Mouse (Mus musculus): ENCODE measurements around the gene Ccdc152. TPM values are rescaled to one million over a fixed set of nuclear protein-coding genes. Genes with fewer than 3 reads are reported as not detected.
A peak's percentile ranks its signal among the peaks of the same experiment; 100 is the strongest.

The Ccdc152 gene
- polyA plus RNA-seq, 1 experiment from 2014 or later, result 0.58 TPM

DNA sequence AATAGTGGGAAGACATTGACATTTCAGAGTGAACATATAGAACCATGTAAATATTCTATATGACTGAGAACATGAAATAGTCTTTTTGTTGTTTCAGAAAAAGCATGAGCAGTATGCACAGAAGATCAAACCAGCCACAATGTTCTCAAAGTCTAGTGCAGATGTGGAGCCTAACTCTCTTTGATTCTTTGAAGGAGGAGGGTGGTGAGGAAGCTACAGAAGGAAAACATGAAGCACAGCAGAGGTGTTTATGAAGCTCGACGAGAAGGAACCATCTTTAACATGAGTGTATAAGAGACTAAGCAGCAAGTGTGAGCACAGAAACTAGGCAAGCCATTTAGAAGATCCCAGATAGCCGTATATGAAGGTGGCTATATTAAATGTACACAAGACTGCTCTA, 6.5 kb upstream of the Ccdc152 start:
- Histone ChIP-seq H3K27me3 (ENCODE audit: insufficient read depth, low read length) (no peaks in the 10 kb centered on the region), H3K9ac (ENCODE audit: low read depth, low read length) (no peak overlapping the region), H3K4me2 (ENCODE audit: low read length) (no peak overlapping the region), H3K4me3 (replicated peaks; ENCODE audit: low read depth, low read length) (no peak overlapping the region), H3K4me1 (replicated peaks; ENCODE audit: insufficient read depth, low read length) (no peaks in the 10 kb centered on the region), H3K9me3 (replicated peaks; ENCODE audit: low read length) (no peaks in the 10 kb centered on the region), H3K36me3 (ENCODE audit: insufficient read depth, low read length) (no peaks in the 10 kb centered on the region), H3K27ac (no peak overlapping the region)
- no peak for DNase-seq (ENCODE audit: low spot score)
- TF ChIP-seq CTCF (IDR thresholded peaks at IDR 0.05; ENCODE audit: low read depth), result no peak
- WGBS, result 90% methylated on average over 3 of the region's 3 CpGs
- ATAC-seq (replicated peaks; ENCODE audit: low FRiP score, low read depth), result no peak

DNA sequence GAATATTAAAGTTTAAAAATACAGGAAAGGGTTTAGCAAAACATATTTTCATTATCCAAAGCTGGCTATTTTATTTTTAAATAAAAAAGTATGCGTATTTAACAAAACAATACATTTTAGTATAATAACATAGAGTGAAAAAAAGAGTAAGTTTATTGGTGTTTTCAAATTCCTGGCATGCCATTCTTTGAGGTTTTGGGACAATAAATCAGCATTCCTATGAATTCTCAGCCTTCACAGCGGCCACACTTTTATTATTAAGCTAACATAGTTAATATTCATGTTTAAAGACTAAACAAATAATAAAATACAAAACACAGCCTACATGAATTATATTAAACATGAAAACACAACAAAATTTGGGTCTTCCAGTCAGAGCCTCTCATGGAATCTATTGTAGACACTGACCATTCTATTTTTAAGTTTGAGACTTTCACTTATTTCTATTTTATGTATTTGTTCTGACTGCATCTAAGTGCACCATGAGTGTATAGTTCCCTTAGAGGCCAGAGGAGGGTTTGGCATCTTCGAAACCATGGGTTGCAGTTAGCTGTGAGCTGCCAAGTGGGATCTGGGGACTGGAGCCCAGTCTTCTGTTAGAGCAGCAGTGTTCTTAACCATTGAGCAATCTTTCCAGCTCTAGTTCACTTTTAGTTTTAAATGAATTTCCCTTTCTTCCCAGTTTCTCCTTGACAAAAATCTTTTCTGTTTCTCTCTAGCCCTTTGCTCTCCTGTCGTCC, 2.8 kb downstream of the Ccdc152 start:
- no peak for ATAC-seq (replicated peaks; ENCODE audit: low FRiP score, low read depth)
- H3K4me1 ChIP-seq (replicated peaks; ENCODE audit: insufficient read depth, low read length), result no peaks in the 10 kb centered on the region
- H3K9ac ChIP-seq (ENCODE audit: low read depth, low read length), result no peak overlapping the region
- H3K9me3 ChIP-seq (replicated peaks; ENCODE audit: low read length), result no peaks in the 10 kb centered on the region
- no peaks in the 10 kb centered on the region for H3K36me3 ChIP-seq (ENCODE audit: insufficient read depth, low read length)
- H3K4me2 ChIP-seq (ENCODE audit: low read length), result no peak overlapping the region
- DNase-seq (ENCODE audit: low spot score), result peak; percentile 62
- no peak overlapping the region for H3K4me3 ChIP-seq (replicated peaks; ENCODE audit: low read depth, low read length)
- no peak for TF ChIP-seq CTCF (IDR thresholded peaks at IDR 0.05; ENCODE audit: low read depth)
- WGBS, result 59% methylated on average over 4 of the region's 4 CpGs
- no peaks in the 10 kb centered on the region for H3K27me3 ChIP-seq (ENCODE audit: insufficient read depth, low read length)
- H3K27ac ChIP-seq, result no peak overlapping the region

DNA sequence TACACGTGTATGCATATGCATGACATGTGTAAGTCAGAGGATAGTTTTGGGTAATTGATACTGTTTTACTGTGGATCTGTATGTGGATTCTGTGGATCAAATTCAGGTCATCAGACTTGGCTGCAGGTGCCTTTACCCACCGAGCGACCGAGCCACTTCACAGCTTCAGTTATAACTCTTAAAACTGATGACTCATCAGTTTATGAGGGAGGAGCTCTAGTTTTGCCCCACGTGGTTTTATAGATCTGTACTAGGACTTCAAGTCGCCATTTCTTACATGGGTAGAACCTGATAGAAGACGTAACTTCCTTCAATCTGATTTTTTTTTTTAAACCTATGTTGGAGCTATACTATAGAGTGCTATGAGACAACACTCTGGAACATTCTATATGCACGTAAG, 5.7 kb downstream of the Ccdc152 start:
- no peak for DNase-seq (ENCODE audit: low spot score)
- no peak for TF ChIP-seq CTCF (IDR thresholded peaks at IDR 0.05; ENCODE audit: low read depth)
- no peak for ATAC-seq (replicated peaks; ENCODE audit: low FRiP score, low read depth)
- H3K9ac ChIP-seq (ENCODE audit: low read depth, low read length), result no peak overlapping the region
- H3K9me3 ChIP-seq (replicated peaks; ENCODE audit: low read length), result no peaks in the 10 kb centered on the region
- no peak overlapping the region for H3K27ac ChIP-seq
- H3K36me3 ChIP-seq (ENCODE audit: insufficient read depth, low read length), result no peaks in the 10 kb centered on the region
- H3K27me3 ChIP-seq (ENCODE audit: insufficient read depth, low read length), result no peaks in the 10 kb centered on the region
- 72% methylated on average over 8 of the region's 8 CpGs for WGBS
- H3K4me1 ChIP-seq (replicated peaks; ENCODE audit: insufficient read depth, low read length), result no peaks in the 10 kb centered on the region
- H3K4me3 ChIP-seq (replicated peaks; ENCODE audit: low read depth, low read length), result no peak overlapping the region
- no peak overlapping the region for H3K4me2 ChIP-seq (ENCODE audit: low read length)

DNA sequence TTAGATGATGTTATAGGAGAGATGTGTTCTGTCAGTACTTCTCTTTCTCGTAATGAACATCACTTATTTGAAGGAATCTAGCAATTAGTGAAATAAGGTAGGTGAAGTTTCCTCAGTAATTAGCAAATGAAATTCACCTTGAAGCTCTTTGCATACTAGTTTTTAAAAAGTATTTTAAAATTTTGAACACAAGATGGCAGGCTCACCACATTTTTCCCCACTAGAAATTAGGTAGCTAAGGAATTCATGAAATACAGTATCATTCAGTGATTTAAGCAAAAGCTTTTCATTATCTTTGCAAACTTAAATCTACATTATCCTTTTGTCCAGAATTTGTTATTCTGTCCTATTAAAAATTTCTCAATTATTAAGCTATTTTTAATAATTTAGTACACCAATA, 7.3 kb downstream of the Ccdc152 start:
- ATAC-seq (replicated peaks; ENCODE audit: low FRiP score, low read depth) (no peak), DNase-seq (ENCODE audit: low spot score) (peak; percentile 61)
- Histone ChIP-seq H3K4me3 (replicated peaks; ENCODE audit: low read depth, low read length) (no peak overlapping the region), H3K9ac (ENCODE audit: low read depth, low read length) (no peak overlapping the region), H3K27ac (no peak overlapping the region), H3K4me1 (replicated peaks; ENCODE audit: insufficient read depth, low read length) (no peaks in the 10 kb centered on the region), H3K36me3 (ENCODE audit: insufficient read depth, low read length) (no peaks in the 10 kb centered on the region), H3K9me3 (replicated peaks; ENCODE audit: low read length) (no peaks in the 10 kb centered on the region), H3K27me3 (ENCODE audit: insufficient read depth, low read length) (no peaks in the 10 kb centered on the region), H3K4me2 (ENCODE audit: low read length) (no peak overlapping the region)
- WGBS, result 84% methylated on average over 1 of the region's 1 CpGs
- peak; percentile 56 for TF ChIP-seq CTCF (IDR thresholded peaks at IDR 0.05; ENCODE audit: low read depth)

DNA sequence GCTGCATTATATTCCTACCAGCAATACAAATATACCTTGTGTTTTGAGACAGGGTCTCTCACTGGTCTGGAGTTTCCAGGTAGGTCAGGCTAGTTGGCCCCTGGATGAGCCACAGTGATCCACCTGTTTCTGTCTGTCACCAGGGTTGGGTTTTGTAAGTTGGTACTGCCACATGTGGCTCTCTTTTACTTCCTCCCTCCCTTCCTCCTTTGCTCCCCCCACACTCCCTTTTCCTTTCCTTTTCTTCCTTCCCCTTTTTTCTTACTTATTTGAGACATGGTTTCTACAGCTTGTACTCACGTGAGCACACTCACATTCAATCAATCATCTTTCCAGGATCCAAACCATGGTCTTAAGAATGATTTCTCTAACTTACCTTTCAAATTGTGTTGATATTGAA, 9.8 kb downstream of the Ccdc152 start:
- Histone ChIP-seq H3K4me3 (replicated peaks; ENCODE audit: low read depth, low read length) (no peak overlapping the region), H3K4me1 (replicated peaks; ENCODE audit: insufficient read depth, low read length) (no peaks in the 10 kb centered on the region), H3K27ac (no peak overlapping the region), H3K4me2 (ENCODE audit: low read length) (no peak overlapping the region), H3K9ac (ENCODE audit: low read depth, low read length) (no peak overlapping the region), H3K27me3 (ENCODE audit: insufficient read depth, low read length) (no peaks in the 10 kb centered on the region), H3K9me3 (replicated peaks; ENCODE audit: low read length) (no peaks in the 10 kb centered on the region), H3K36me3 (ENCODE audit: insufficient read depth, low read length) (no peaks in the 10 kb centered on the region)
- TF ChIP-seq CTCF (IDR thresholded peaks at IDR 0.05; ENCODE audit: low read depth), result no peak
- ATAC-seq (replicated peaks; ENCODE audit: low FRiP score, low read depth) (no peak), DNase-seq (ENCODE audit: low spot score) (no peak)
- WGBS, result 58% methylated on average over 1 of the region's 1 CpGs

DNA sequence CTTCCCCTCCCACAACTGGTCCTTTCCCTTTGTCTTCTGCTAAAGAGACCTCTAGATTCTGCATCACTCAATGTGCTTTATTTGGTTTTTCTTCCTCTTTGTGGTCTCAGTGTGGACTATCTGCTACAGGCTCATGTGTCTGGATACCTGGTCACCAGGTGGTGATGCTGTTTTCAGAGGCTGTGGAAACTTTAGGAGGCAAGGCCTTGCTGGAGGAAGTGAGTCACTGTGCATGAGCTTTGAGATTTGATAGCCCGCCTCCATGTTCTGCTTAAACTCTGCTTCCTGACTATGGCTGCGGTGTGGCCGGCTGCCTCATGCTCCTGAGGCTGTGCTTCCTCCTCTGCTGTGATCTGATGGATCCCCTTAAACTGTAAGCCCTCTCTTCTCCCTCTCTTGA, 12.9 kb downstream of the Ccdc152 start:
- no peak for TF ChIP-seq CTCF (IDR thresholded peaks at IDR 0.05; ENCODE audit: low read depth)
- H3K9ac ChIP-seq (ENCODE audit: low read depth, low read length), result no peak overlapping the region
- no peak overlapping the region for H3K4me3 ChIP-seq (replicated peaks; ENCODE audit: low read depth, low read length)
- no peak overlapping the region for H3K27ac ChIP-seq
- H3K27me3 ChIP-seq (ENCODE audit: insufficient read depth, low read length), result no peaks in the 10 kb centered on the region
- 92% methylated on average over 3 of the region's 3 CpGs for WGBS
- no peak overlapping the region for H3K4me2 ChIP-seq (ENCODE audit: low read length)
- no peaks in the 10 kb centered on the region for H3K36me3 ChIP-seq (ENCODE audit: insufficient read depth, low read length)
- ATAC-seq (replicated peaks; ENCODE audit: low FRiP score, low read depth), result no peak
- no peak for DNase-seq (ENCODE audit: low spot score)
- no peaks in the 10 kb centered on the region for H3K4me1 ChIP-seq (replicated peaks; ENCODE audit: insufficient read depth, low read length)
- H3K9me3 ChIP-seq (replicated peaks; ENCODE audit: low read length), result no peaks in the 10 kb centered on the region

DNA sequence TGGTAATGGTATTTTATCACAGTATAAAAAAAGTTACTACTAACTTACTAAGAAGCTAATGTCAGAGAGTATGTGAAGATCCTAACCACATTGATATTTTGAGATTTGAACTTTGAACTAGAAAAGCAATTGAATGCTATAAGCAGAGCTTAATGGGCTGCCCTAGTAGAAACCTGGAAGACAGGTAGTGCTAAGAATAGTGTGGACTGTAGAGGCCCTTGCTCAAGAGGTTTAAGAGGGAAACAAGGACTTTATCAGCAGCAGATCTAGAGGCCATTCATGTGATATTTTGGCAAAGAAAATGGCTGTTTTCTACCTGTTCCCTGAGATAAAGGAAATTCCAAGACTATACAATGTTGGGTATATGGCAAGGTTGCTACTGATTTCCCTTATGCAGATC, 17.3 kb downstream of the Ccdc152 start:
- ATAC-seq (replicated peaks; ENCODE audit: low FRiP score, low read depth), result no peak
- no peaks in the 10 kb centered on the region for H3K36me3 ChIP-seq (ENCODE audit: insufficient read depth, low read length)
- H3K27me3 ChIP-seq (ENCODE audit: insufficient read depth, low read length), result no peaks in the 10 kb centered on the region
- no peak overlapping the region for H3K4me2 ChIP-seq (ENCODE audit: low read length)
- H3K9ac ChIP-seq (ENCODE audit: low read depth, low read length), result no peak overlapping the region
- H3K4me3 ChIP-seq (replicated peaks; ENCODE audit: low read depth, low read length), result no peak overlapping the region
- TF ChIP-seq CTCF (IDR thresholded peaks at IDR 0.05; ENCODE audit: low read depth), result no peak
- no peak for DNase-seq (ENCODE audit: low spot score)
- H3K4me1 ChIP-seq (replicated peaks; ENCODE audit: insufficient read depth, low read length), result no peaks in the 10 kb centered on the region
- no peaks in the 10 kb centered on the region for H3K9me3 ChIP-seq (replicated peaks; ENCODE audit: low read length)
- H3K27ac ChIP-seq, result no peak overlapping the region
